8 mouse cellular contexts compared by ENCODE assay signal in the genomic region with DNA sequence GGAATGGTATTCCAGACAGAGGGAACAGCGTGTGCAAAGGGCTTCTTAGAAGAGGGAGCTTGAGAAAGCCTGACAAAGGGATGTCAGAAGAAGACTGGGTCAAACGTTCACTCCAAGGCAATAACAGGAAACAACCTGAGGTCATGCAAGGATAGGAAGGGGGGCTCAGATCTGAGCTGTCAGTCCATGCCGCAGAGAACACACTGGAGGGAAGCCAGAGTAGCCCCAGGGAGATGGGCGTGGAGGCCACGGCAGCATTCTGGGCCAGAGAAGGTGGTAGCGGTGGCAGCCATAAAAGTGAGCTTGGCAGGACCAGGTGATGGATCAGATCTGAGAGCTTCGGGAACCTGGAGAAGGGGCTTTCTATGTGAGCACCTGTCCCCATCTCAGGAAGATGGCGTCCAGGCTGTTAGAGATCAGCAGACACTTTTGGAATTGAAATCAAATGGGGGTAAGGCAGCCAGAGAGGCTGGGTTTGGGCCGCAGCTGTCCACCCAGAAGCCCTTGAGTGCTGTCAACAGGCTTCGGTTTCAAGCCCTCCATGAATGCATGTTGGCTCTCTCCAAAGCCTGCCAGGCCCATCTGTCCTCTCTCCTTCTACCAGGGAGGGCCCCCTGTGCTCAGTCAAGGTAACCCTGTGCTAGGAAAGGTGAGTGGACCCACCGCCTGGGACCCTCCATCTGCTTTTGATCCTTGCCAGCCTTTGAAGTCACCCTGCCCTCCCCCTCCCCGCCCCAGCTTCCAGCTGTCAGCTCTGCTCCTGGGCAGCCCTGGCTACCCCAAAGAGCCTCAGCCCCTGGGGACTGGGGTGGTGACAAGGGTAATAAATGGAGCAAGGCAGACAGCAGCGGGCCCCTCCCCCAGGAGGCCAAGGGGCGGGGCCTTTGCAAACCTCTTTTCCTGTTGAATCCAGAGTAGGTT. TPM values are rescaled to one million over a fixed set of nuclear protein-coding genes. Genes with fewer than 3 reads are reported as not detected.
DNase-seq lines count a peak whose midpoint lies in the region; ATAC-seq and TF ChIP-seq lines count a peak whose summit lies in the region.

No protein-coding gene starts in this region.

- DNase-seq in midbrain, embryonic 10.5 days (ENCODE audit: low spot score) = no peak
- DNase-seq in gastrocnemius, postnatal 25 days = peak; percentile 66
- peak; percentile 39 for DNase-seq in hindbrain, postnatal 0 days (ENCODE audit: low spot score)
- peak; percentile 39 for DNase-seq in skeletal muscle tissue, adult 2 months (ENCODE audit: low read depth, low spot score)
- DNase-seq in Muller cell, postnatal 12 days (ENCODE audit: inconsistent ontology term) = no peak
- no peak for DNase-seq in left cerebral cortex, adult 8-10 months (ENCODE audit: low spot score in 2 of 2)

- H3K4me1 ChIP-seq in midbrain, embryonic 10.5 days = peaks cover 42% of the 10 kb centered on the region
- peaks cover 13% of the 10 kb centered on the region; the same call in 1 of the 2 replicates for H3K4me1 ChIP-seq in midbrain, embryonic 16.5 days (ENCODE audit: control insufficient read depth, insufficient read depth, low read length)
- H3K4me1 ChIP-seq in hindbrain, postnatal 0 days (ENCODE audit: insufficient read depth, low read length) = peaks cover 17% of the 10 kb centered on the region
- H3K4me1 ChIP-seq in liver, embryonic 12.5 days = peaks cover 21% of the 10 kb centered on the region

- H3K27ac ChIP-seq in midbrain, embryonic 10.5 days (replicated peaks) = peak overlapping the region; percentile 69
- no peak overlapping the region for H3K27ac ChIP-seq in midbrain, embryonic 16.5 days (ENCODE audit: low read length)
- H3K27ac ChIP-seq in hindbrain, postnatal 0 days = no peak overlapping the region
- H3K27ac ChIP-seq in liver, embryonic 12.5 days = no peak overlapping the region

- no peaks in the 10 kb centered on the region for H3K36me3 ChIP-seq in midbrain, embryonic 10.5 days
- no peaks in the 10 kb centered on the region for H3K36me3 ChIP-seq in midbrain, embryonic 16.5 days (ENCODE audit: control insufficient read depth, insufficient read depth, low read length)
- no peaks in the 10 kb centered on the region for H3K36me3 ChIP-seq in hindbrain, postnatal 0 days (ENCODE audit: insufficient read depth, low read length)
- H3K36me3 ChIP-seq in liver, embryonic 12.5 days = no peaks in the 10 kb centered on the region

- ATAC-seq in midbrain, embryonic 16.5 days = no peak
- no peak for ATAC-seq in hindbrain, postnatal 0 days
- ATAC-seq in liver, embryonic 12.5 days = peak; percentile 54; the same call in 1 of the 2 replicates

- no peak overlapping the region for H3K4me2 ChIP-seq in midbrain, embryonic 16.5 days (ENCODE audit: low read length)
- no peak overlapping the region for H3K4me2 ChIP-seq in hindbrain, postnatal 0 days (ENCODE audit: low read depth, low read length)
- H3K4me2 ChIP-seq in liver, embryonic 12.5 days = no peak overlapping the region

- 56% methylated on average over 14 of the region's 14 CpGs for WGBS in midbrain, embryonic 10.5 days
- WGBS in midbrain, embryonic 16.5 days = 50% methylated on average over 14 of the region's 14 CpGs
- WGBS in hindbrain, postnatal 0 days = 36% methylated on average over 14 of the region's 14 CpGs
- 25% methylated on average over 14 of the region's 14 CpGs for WGBS in liver, embryonic 12.5 days (ENCODE audit: insufficient replicate concordance)

- no peaks in the 10 kb centered on the region for H3K9me3 ChIP-seq in midbrain, embryonic 10.5 days (replicated peaks)
- no peaks in the 10 kb centered on the region for H3K9me3 ChIP-seq in midbrain, embryonic 16.5 days (replicated peaks; ENCODE audit: control insufficient read depth, low read length, poor library complexity, severe bottlenecking)
- no peaks in the 10 kb centered on the region for H3K9me3 ChIP-seq in hindbrain, postnatal 0 days (ENCODE audit: low read length)
- H3K9me3 ChIP-seq in liver, embryonic 12.5 days (replicated peaks) = no peaks in the 10 kb centered on the region

- no peak overlapping the region for H3K9ac ChIP-seq in midbrain, embryonic 16.5 days (ENCODE audit: low read depth, low read length)
- no peak overlapping the region for H3K9ac ChIP-seq in hindbrain, postnatal 0 days (replicated peaks; ENCODE audit: low read length)
- H3K9ac ChIP-seq in liver, embryonic 12.5 days = no peak overlapping the region

- peak overlapping the region; percentile 20 for H3K4me3 ChIP-seq in midbrain, embryonic 10.5 days
- H3K4me3 ChIP-seq in midbrain, embryonic 16.5 days (ENCODE audit: low read depth, low read length) = no peak overlapping the region
- H3K4me3 ChIP-seq in hindbrain, postnatal 0 days (ENCODE audit: low read length) = no peak overlapping the region
- no peak overlapping the region for H3K4me3 ChIP-seq in liver, embryonic 12.5 days

- no peaks in the 10 kb centered on the region for H3K27me3 ChIP-seq in midbrain, embryonic 10.5 days (ENCODE audit: low read depth, poor library complexity, severe bottlenecking)
- H3K27me3 ChIP-seq in midbrain, embryonic 16.5 days (ENCODE audit: control insufficient read depth, insufficient read depth, low read depth, low read length) = no peaks in the 10 kb centered on the region
- no peaks in the 10 kb centered on the region for H3K27me3 ChIP-seq in hindbrain, postnatal 0 days (ENCODE audit: insufficient read depth, low read length)
- no peaks in the 10 kb centered on the region for H3K27me3 ChIP-seq in liver, embryonic 12.5 days (replicated peaks)

- TF ChIP-seq CTCF in hindbrain, postnatal 0 days (IDR thresholded peaks at IDR 0.05; ENCODE audit: low read depth) = no peak

RNA-seq across cellular contexts. Expression of gene Eya2, which starts 58.4 kb away (rescaled TPM):
- polyA plus RNA-seq in midbrain, embryonic 10.5 days (2016; fragmentation: Nextera tagmentation; extraction: Ambion mirVana) = 9.6 and 14.2 TPM in 2 replicates
- polyA plus RNA-seq in midbrain, embryonic 16.5 days (2015; fragmentation: Nextera tagmentation; extraction: Ambion mirVana) = 3.4 and 3.6 TPM in 2 replicates
- total RNA-seq in gastrocnemius, postnatal 25 days (2021) = 1 to 10 TPM; 1.3 to 3.8 TPM
- total RNA-seq in hindbrain, postnatal 0 days (2014; rRNA removed) = 12.1 and 20.1 TPM in 2 replicates
- polyA plus RNA-seq in hindbrain, postnatal 0 days (2015; fragmentation: Nextera tagmentation; extraction: Ambion mirVana) = 9.9 and 10.0 TPM in 2 replicates
- 0.07 and 0.36 TPM in 2 replicates for polyA plus RNA-seq in liver, embryonic 12.5 days (2016; fragmentation: Nextera tagmentation; extraction: Ambion mirVana)
- 1 to 10 TPM; 2.8 to 3.9 (median 3.5) TPM for total RNA-seq in left cerebral cortex, adult 8-10 months (2022)

Comparison
In these comparisons a context has a peak if more than half of its experiments do, and no peak if none do; other contexts are left out.
1. DNase-seq: peak in gastrocnemius, postnatal 25 days (single experiment), hindbrain, postnatal 0 days (single experiment) and skeletal muscle tissue, adult 2 months (single experiment); none in midbrain, embryonic 10.5 days (single experiment), Muller cell, postnatal 12 days (single experiment) and left cerebral cortex, adult 8-10 months (0 of 2).